Mouse (Mus musculus): Measurements from ENCODE around the gene Dspp.

DNA sequence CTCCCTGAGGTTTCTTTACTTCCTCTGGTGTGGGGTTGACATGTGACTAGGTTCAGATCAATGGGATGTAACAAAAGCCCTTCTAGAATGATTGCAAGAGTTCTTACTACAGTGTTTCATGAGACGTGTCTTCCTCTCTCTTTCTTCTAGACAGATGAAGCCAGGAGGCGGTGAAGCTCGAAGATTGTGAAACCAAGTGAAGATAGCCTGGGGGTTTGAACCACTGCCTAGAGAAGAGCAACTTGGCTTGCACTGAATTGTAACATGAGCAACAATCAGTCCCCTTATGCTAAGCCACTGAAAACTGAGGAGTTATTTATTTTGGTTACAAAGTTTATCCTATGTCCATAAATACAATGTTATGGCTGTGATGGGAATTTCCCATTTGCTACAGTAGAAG is 9.9 kb upstream of the Dspp start:
- TF ChIP-seq CTCF (IDR thresholded peaks at IDR 0.05; ENCODE audit: low read depth, low read length) (no peak), TAL1 (conservative IDR thresholded peaks at IDR 0.05; ENCODE audit: low read depth, low read length) (no peak), GATA1 (IDR thresholded peaks at IDR 0.05; ENCODE audit: borderline replicate concordance, low read length) (no peak), GATA2 (IDR thresholded peaks at IDR 0.05; ENCODE audit: borderline replicate concordance, low read depth, low read length) (no peak)
